Mouse (Mus musculus) neural tube, embryonic 14.5 days (tissue): ENCODE measurements around the gene Cdadc1. TPM values are rescaled to one million over a fixed set of nuclear protein-coding genes. Genes with fewer than 3 reads are reported as not detected.
A peak's percentile ranks its signal among the peaks of the same experiment; 100 is the strongest.

Source experiments
- ATAC-seq: fragments of 200-750 bp; cut with Nextera tagmentation; 2 replicates; pipeline ENCODE4 v1.8.0; 2017; ENCODE audit warnings: low read depth, mild to moderate bottlenecking, moderate TSS enrichment, moderate library complexity
- H3K27ac ChIP-seq: fragments of 300-500 bp; sonication (generic); 2 replicates; pipeline ENCODE4 v1.5.1; 2014; ENCODE audit warnings: low read depth, mild to moderate bottlenecking, control low read depth, low read length, moderate library complexity, mixed read lengths
- H3K27me3 ChIP-seq: fragments of 300-500 bp; sonication (generic); 2 replicates; pipeline ENCODE4 v1.6.1; 2014; ENCODE audit warnings: low read length; ENCODE audit not compliant: control insufficient read depth, insufficient read depth
- H3K36me3 ChIP-seq: fragments of 300-500 bp; sonication (generic); 2 replicates; pipeline ENCODE4 v1.6.1; 2014; ENCODE audit warnings: low read length, mixed read lengths; ENCODE audit not compliant: control insufficient read depth, insufficient read depth
- H3K4me1 ChIP-seq: fragments of 300-500 bp; sonication (generic); 2 replicates; pipeline ENCODE4 v1.6.1; 2014; ENCODE audit warnings: low read length; ENCODE audit not compliant: control insufficient read depth, insufficient read depth
- H3K4me2 ChIP-seq: fragments of 300-500 bp; sonication (generic); 2 replicates; pipeline ENCODE4 v1.6.1; 2014; ENCODE audit warnings: mild to moderate bottlenecking, low read depth, low read length, control low read depth
- H3K4me3 ChIP-seq: fragments of 300-500 bp; sonication (generic); 2 replicates; pipeline ENCODE4 v1.5.1; 2014; ENCODE audit warnings: low read depth, low read length, control low read depth, mixed read lengths
- H3K9ac ChIP-seq: fragments of 300-500 bp; sonication (generic); replicated peaks from 2 replicates; pipeline ENCODE4 v1.6.1; 2014; ENCODE audit warnings: low read depth, mild to moderate bottlenecking, control low read depth, low read length, mixed read lengths
- H3K9me3 ChIP-seq: fragments of 300-500 bp; sonication (generic); 2 replicates; pipeline ENCODE4 v1.6.1; 2016; ENCODE audit warnings: low read length; ENCODE audit not compliant: control insufficient read depth
- WGBS: fragments of 180-500 bp; shearing (Covaris S2); extraction: QIAGEN DNeasy Blood & Tissue Kit; methylation state at CpG from one replicate; pipeline ENCODE4 v1.1.7; 2014; 5-methylcytosine and 5-hydroxymethylcytosine counted together
- polyA plus RNA-seq: library from polyadenylated mRNA; unstranded; fragments of >200 nt; fragmentation: Nextera tagmentation; extraction: Ambion mirVana; gene quantifications from 2 replicates; pipeline ENCODE4 v1.2.1, GENCODE M21; 2014

The Cdadc1 gene
- polyA plus RNA-seq, 1 experiment from 2014 or later = 38.3 TPM

- Histone ChIP-seq H3K9me3 (no peaks in the 10 kb centered on the region), H3K36me3 (no peaks in the 10 kb centered on the region), H3K27me3 (no peaks in the 10 kb centered on the region), H3K27ac (no peak overlapping the region), H3K9ac (no peak overlapping the region), H3K4me2 (no peak overlapping the region), H3K4me3 (no peak overlapping the region), H3K4me1 (no peaks in the 10 kb centered on the region)
- peak; percentile 42 for ATAC-seq
- 59% methylated on average over 13 of the region's 13 CpGs for WGBS
Measured at GRCm38 (mm10) chr14:59555928-59556531, 41.7 kb downstream of the Cdadc1 start.

GRCm38 (mm10) chr14:59555018-59555417 is 42.7 kb downstream of the Cdadc1 start:
- H3K4me1 ChIP-seq = no peaks in the 10 kb centered on the region
- no peak for ATAC-seq
- H3K27me3 ChIP-seq = no peaks in the 10 kb centered on the region
- no peaks in the 10 kb centered on the region for H3K36me3 ChIP-seq
- H3K4me2 ChIP-seq = no peak overlapping the region
- WGBS = 79% methylated on average over 8 of the region's 8 CpGs
- H3K4me3 ChIP-seq = no peak overlapping the region
- no peak overlapping the region for H3K9ac ChIP-seq
- H3K9me3 ChIP-seq = no peaks in the 10 kb centered on the region
- H3K27ac ChIP-seq = no peak overlapping the region

DNA sequence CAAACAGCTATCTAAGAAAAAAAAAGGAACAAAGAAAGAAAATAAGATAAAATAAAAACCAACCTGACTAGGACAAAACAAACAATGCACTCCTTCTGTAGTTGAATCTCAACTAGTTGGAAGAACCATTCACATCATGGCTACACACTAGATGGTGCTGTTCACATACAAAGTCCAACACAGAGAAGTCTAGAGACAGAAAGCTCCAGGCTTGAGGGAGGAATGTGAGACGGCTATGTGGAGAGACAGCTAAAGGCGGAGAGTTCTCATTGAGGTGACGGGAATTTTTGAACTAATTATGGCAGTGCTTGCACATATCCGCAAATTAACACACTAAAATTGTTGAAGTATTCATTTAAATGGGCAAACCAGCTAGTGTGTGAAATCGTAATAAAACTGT is 43.7 kb downstream of the Cdadc1 start:
- H3K27me3 ChIP-seq = no peaks in the 10 kb centered on the region
- H3K4me1 ChIP-seq = no peaks in the 10 kb centered on the region
- H3K27ac ChIP-seq = no peak overlapping the region
- no peak for ATAC-seq
- H3K9ac ChIP-seq = no peak overlapping the region
- WGBS = 79% methylated on average over 5 of the region's 5 CpGs
- H3K9me3 ChIP-seq = no peaks in the 10 kb centered on the region
- no peak overlapping the region for H3K4me2 ChIP-seq
- no peak overlapping the region for H3K4me3 ChIP-seq
- H3K36me3 ChIP-seq = no peaks in the 10 kb centered on the region

- H3K9ac ChIP-seq = no peak overlapping the region
- ATAC-seq = no peak
- H3K9me3 ChIP-seq = no peaks in the 10 kb centered on the region
- H3K27me3 ChIP-seq = no peaks in the 10 kb centered on the region
- WGBS = 89% methylated on average over 8 of the region's 8 CpGs
- no peak overlapping the region for H3K4me2 ChIP-seq
- H3K36me3 ChIP-seq = no peaks in the 10 kb centered on the region
- no peak overlapping the region for H3K4me3 ChIP-seq
- H3K4me1 ChIP-seq = no peaks in the 10 kb centered on the region
- no peak overlapping the region for H3K27ac ChIP-seq
Measured at GRCm38 (mm10) chr14:59551956-59552355, 45.8 kb downstream of the Cdadc1 start.

DNA sequence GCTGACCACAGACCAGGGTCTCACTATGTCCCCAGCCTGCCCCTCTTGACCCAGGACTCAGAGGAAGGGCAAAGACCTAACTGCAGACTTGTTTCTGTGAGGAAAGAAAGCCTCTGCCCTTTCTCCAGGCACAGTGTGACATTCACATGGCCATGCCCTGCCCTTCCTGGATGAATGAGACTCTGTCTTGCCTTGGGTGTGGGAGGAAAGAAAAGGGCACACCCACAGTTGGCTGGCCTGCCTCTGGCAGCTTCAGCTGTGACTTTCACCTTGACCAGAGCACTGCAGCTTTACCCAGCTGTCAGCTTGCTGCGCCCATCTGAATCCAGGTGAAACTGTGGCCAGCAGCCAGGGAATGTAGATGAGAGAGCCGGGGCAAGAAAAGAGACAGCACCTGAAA is 46.9 kb downstream of the Cdadc1 start:
- Histone ChIP-seq H3K27me3 (no peaks in the 10 kb centered on the region), H3K4me3 (no peak overlapping the region), H3K36me3 (no peaks in the 10 kb centered on the region), H3K9ac (no peak overlapping the region), H3K4me1 (no peaks in the 10 kb centered on the region), H3K4me2 (no peak overlapping the region), H3K9me3 (no peaks in the 10 kb centered on the region), H3K27ac (no peak overlapping the region)
- WGBS = 86% methylated on average over 2 of the region's 2 CpGs
- ATAC-seq = no peak

- 77% methylated on average over 6 of the region's 6 CpGs for WGBS
- Histone ChIP-seq H3K4me1 (no peaks in the 10 kb centered on the region), H3K4me2 (no peak overlapping the region), H3K27ac (no peak overlapping the region), H3K9me3 (no peaks in the 10 kb centered on the region), H3K4me3 (no peak overlapping the region), H3K27me3 (no peaks in the 10 kb centered on the region), H3K36me3 (no peaks in the 10 kb centered on the region), H3K9ac (no peak overlapping the region)
- no peak for ATAC-seq
Measured at GRCm38 (mm10) chr14:59549106-59549505, 48.7 kb downstream of the Cdadc1 start.

DNA sequence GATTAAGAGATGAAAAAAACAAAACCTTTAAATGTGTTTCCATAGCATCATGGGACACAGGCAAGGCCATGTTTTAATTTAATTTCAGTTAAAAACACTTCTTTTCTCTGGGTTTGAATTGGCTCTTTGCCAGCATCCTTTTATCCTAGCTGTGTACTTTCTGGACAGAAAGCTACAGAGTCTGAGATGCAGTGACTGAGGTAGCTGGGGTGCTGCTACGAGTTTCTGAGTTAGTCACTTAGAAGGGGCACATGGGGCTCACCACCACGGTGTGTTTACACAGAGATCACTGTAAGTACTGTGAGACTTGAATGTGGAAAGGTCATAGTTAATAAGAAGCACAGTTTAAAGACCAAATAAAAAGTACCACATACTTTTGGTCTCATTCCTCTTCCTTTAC is 49.2 kb downstream of the Cdadc1 start:
- H3K27me3 ChIP-seq = no peaks in the 10 kb centered on the region
- no peak overlapping the region for H3K27ac ChIP-seq
- ATAC-seq = no peak
- no peak overlapping the region for H3K4me3 ChIP-seq
- no peaks in the 10 kb centered on the region for H3K4me1 ChIP-seq
- no peaks in the 10 kb centered on the region for H3K36me3 ChIP-seq
- H3K9me3 ChIP-seq = no peaks in the 10 kb centered on the region
- 67% methylated on average over 2 of the region's 2 CpGs for WGBS
- no peak overlapping the region for H3K4me2 ChIP-seq
- H3K9ac ChIP-seq = no peak overlapping the region

DNA sequence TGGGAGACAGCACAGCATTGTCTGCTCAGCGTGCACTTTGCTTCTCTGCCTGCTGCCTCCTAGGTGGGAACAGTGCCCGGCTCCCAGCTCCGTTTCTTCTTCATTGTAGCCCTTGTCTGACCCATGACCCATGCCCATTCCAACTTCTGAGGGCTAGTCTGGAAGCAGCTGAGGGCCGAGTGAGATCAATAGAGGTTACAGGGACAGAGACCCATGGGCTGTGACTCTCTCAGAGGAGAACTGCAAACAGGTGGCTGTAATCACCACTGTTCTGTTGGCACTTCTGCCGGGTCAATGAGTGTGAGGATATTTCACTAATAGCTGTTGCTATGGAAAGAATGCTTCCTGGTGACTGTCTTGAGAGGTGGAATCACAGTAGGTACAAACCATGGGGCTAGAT is 50.2 kb downstream of the Cdadc1 start:
- no peak overlapping the region for H3K4me2 ChIP-seq
- H3K4me3 ChIP-seq = no peak overlapping the region
- 59% methylated on average over 5 of the region's 5 CpGs for WGBS
- H3K9me3 ChIP-seq = no peaks in the 10 kb centered on the region
- H3K9ac ChIP-seq = no peak overlapping the region
- H3K4me1 ChIP-seq = no peaks in the 10 kb centered on the region
- no peaks in the 10 kb centered on the region for H3K27me3 ChIP-seq
- no peak overlapping the region for H3K27ac ChIP-seq
- no peaks in the 10 kb centered on the region for H3K36me3 ChIP-seq
- ATAC-seq = no peak

GRCm38 (mm10) chr14:59546162-59546880 is 51.4 kb downstream of the Cdadc1 start:
- H3K36me3 ChIP-seq = no peaks in the 10 kb centered on the region
- no peaks in the 10 kb centered on the region for H3K4me1 ChIP-seq
- H3K9me3 ChIP-seq = no peaks in the 10 kb centered on the region
- ATAC-seq = no peak
- H3K9ac ChIP-seq = no peak overlapping the region
- H3K4me2 ChIP-seq = no peak overlapping the region
- no peak overlapping the region for H3K27ac ChIP-seq
- 83% methylated on average over 7 of the region's 7 CpGs for WGBS
- H3K27me3 ChIP-seq = no peaks in the 10 kb centered on the region
- H3K4me3 ChIP-seq = no peak overlapping the region
